9 mouse cellular contexts compared by ENCODE assay signal in the genomic region with DNA sequence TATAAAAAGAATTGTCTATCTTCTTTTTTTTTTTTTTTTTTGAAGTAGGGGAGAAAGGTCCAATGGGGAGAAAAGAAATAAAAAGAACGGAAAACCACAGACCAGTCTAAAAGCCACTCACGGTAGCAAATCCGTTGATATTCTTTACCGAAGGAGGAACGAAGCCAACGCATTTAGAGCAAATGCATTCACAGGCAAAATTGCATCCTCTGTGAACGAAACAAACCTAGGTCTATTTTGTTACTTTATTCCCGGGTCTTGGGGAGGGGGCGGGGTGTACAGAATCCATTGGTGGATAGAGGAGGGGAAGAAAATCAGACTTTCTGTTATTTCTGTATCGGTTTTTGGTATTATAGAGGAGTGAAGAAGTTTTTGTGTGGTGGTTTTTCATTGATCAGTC.
DNase-seq lines count a peak whose midpoint lies in the region; ATAC-seq and TF ChIP-seq lines count a peak whose summit lies in the region.
"Had no signal": no experiment of that assay in that cellular context is flagged by ENCODE, and none has a peak within 500 bp of the region (broad histone marks: within the 10 kb centered on the region; RNA-seq: fewer than 3 reads in every experiment).

No protein-coding gene starts in this region.

- peaks cover 8% of the 10 kb centered on the region for H3K36me3 ChIP-seq in heart, embryonic 12.5 days
- peaks cover 1% of the 10 kb centered on the region; the same call in 1 of the 2 replicates for H3K36me3 ChIP-seq in hindbrain, embryonic 12.5 days
- 0 out of 2 replicates have a peak, but pooled peaks cover 3% of the 10 kb centered on the region for H3K36me3 ChIP-seq in midbrain, embryonic 13.5 days

- DNase-seq in heart, postnatal 10 days = no peak
- DNase-seq in brain, embryonic 14.5 days (ENCODE audit: low read depth) = peak; percentile 81
- DNase-seq in c-Kit-positive CD71-positive TER-119-positive erythroid progenitor cells, embryonic 14.5 days (ENCODE audit: low spot score) = no peak
- no peak for DNase-seq in gastrocnemius, postnatal 4 days (ENCODE audit: low spot score in 2 of 2)
- DNase-seq in cerebellum, adult 11 months = no peak
- DNase-seq: B cell, adult 2 months had no signal

- WGBS in heart, embryonic 12.5 days = 9% methylated on average over 10 of the region's 10 CpGs
- WGBS in hindbrain, embryonic 12.5 days = under 1% methylated on average over 10 of the region's 10 CpGs
- WGBS in midbrain, embryonic 13.5 days = under 1% methylated on average over 10 of the region's 10 CpGs

- peak overlapping the region; percentile 92 for H3K4me2 ChIP-seq in heart, embryonic 12.5 days
- peak overlapping the region; percentile 57 for H3K4me2 ChIP-seq in hindbrain, embryonic 12.5 days (replicated peaks)
- peak overlapping the region; percentile 49 for H3K4me2 ChIP-seq in midbrain, embryonic 13.5 days (replicated peaks)

- no peak overlapping the region; the same call in 1 of the 2 replicates for H3K27ac ChIP-seq in heart, embryonic 12.5 days (ENCODE audit: poor library complexity, severe bottlenecking)
- peak overlapping the region; percentile 94 for H3K27ac ChIP-seq in hindbrain, embryonic 12.5 days
- H3K27ac ChIP-seq in midbrain, embryonic 13.5 days = peak overlapping the region; percentile 75

- H3K27me3 ChIP-seq in heart, embryonic 12.5 days (replicated peaks) = no peaks in the 10 kb centered on the region
- peaks cover 19% of the 10 kb centered on the region for H3K27me3 ChIP-seq in hindbrain, embryonic 12.5 days
- peaks cover 48% of the 10 kb centered on the region for H3K27me3 ChIP-seq in midbrain, embryonic 13.5 days

- intact Hi-C loops in heart, postnatal 10 days (cut with DNase I) = loop anchor here (5.0 to 10.0 kb wide), 3 partner anchors 246 to 1234 kb away; no protein-coding TSS in a partner anchor

- no peaks in the 10 kb centered on the region for H3K9me3 ChIP-seq in heart, embryonic 12.5 days (replicated peaks)
- H3K9me3 ChIP-seq in hindbrain, embryonic 12.5 days (replicated peaks) = no peaks in the 10 kb centered on the region
- no peaks in the 10 kb centered on the region for H3K9me3 ChIP-seq in midbrain, embryonic 13.5 days

- ATAC-seq in heart, embryonic 12.5 days (ENCODE audit: insufficient number of reproducible peaks, low FRiP score) = no peak
- no peak for ATAC-seq in hindbrain, embryonic 12.5 days (ENCODE audit: low FRiP score)
- ATAC-seq in midbrain, embryonic 13.5 days = no peak

- TF ChIP-seq POLR2A in brain, embryonic 14.5 days (IDR thresholded peaks at IDR 0.05; ENCODE audit: borderline replicate concordance, extremely low read depth, insufficient read depth, insufficient read length, poor library complexity, severe bottlenecking) = no peak

- TF ChIP-seq CTCF in brain, embryonic 14.5 days (IDR thresholded peaks at IDR 0.05; ENCODE audit: borderline replicate concordance, extremely low read depth, insufficient read depth, insufficient read length) = no peak

- H3K4me3 ChIP-seq in heart, embryonic 12.5 days = peak overlapping the region; percentile 46
- H3K4me3 ChIP-seq in hindbrain, embryonic 12.5 days = peak overlapping the region; percentile 23; the same call in 1 of the 2 replicates
- peak overlapping the region; percentile 5; the same call in 1 of the 2 replicates for H3K4me3 ChIP-seq in midbrain, embryonic 13.5 days (replicated peaks)

- H3K9ac ChIP-seq in heart, embryonic 12.5 days = peak overlapping the region; percentile 68
- peak overlapping the region; percentile 56; the same call in 1 of the 2 replicates for H3K9ac ChIP-seq in hindbrain, embryonic 12.5 days
- H3K9ac ChIP-seq in midbrain, embryonic 13.5 days (replicated peaks) = no peak overlapping the region

- H3K4me1 ChIP-seq in heart, embryonic 12.5 days (replicated peaks) = peaks cover 35% of the 10 kb centered on the region
- H3K4me1 ChIP-seq in hindbrain, embryonic 12.5 days = peaks cover 46% of the 10 kb centered on the region
- H3K4me1 ChIP-seq in midbrain, embryonic 13.5 days (replicated peaks) = peaks cover 58% of the 10 kb centered on the region
